Mouse (Mus musculus) liver, embryonic 14.5 days (tissue): ENCODE data around the gene Hmgb2.

Source experiments
- CTCF ChIP-seq: IDR thresholded peaks from 2 replicates; pipeline ENCODE4 v1.5.1; 2016; ENCODE audit warnings: antibody characterized with exemption, low read depth, control low read depth
- EP300 ChIP-seq: IDR thresholded peaks from 2 replicates; pipeline ENCODE4 v1.6.1; 2016; ENCODE audit warnings: antibody characterized with exemption, low read depth

GRCm38 (mm10) chr8:57510791-57511315 lies 854 bp upstream of the Hmgb2 start:
- TF ChIP-seq CTCF (no peak), EP300 (no peak)
